In the genomic region with DNA sequence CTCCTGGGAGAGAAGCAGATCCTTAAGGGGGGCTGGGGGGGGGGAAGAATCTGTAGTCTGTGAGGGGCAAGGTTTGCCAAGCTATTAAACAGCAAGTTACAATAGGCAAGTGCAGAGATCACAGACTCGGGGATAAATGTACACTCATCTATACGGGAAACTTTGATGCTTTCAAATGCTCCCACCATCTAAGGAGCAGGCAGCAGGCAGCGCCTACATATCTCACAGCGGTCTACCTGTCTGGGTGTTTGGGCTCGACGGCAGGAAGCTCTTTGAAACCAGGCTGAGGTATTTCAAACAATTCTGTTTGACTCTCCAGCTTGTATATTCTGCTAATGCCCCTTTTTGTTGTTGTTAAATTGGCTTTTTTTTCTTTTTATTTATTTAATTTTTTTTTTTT, we compare ENCODE assay signal across 19 mouse cellular contexts.
DNase-seq lines count a peak whose midpoint lies in the region; ATAC-seq and TF ChIP-seq lines count a peak whose summit lies in the region.
"Had no signal": no experiment of that assay in that cellular context is flagged by ENCODE, and none has a peak within 500 bp of the region (broad histone marks: within the 10 kb centered on the region; RNA-seq: fewer than 3 reads in every experiment).

No protein-coding gene starts in this region.

- H3K4me3 ChIP-seq in kidney, adult 2 months (ENCODE audit: insufficient read depth, low read depth, low read length) = no peak overlapping the region
- H3K4me3 ChIP-seq in kidney, embryonic 15.5 days (replicated peaks) = no peak overlapping the region
- H3K4me3 ChIP-seq in thymus, adult 2 months (ENCODE audit: control insufficient read depth, insufficient read depth, low read length) = no peak overlapping the region
- H3K4me3 ChIP-seq in embryonic facial prominence, embryonic 10.5 days = no peak overlapping the region
- H3K4me3 ChIP-seq: heart, embryonic 15.5 days; hindbrain, embryonic 13.5 days; limb, embryonic 13.5 days; midbrain, embryonic 13.5 days; myocyte had no signal

- H3K36me3 ChIP-seq in kidney, adult 2 months (ENCODE audit: control insufficient read depth, insufficient read depth, low read length) = no peaks in the 10 kb centered on the region
- H3K36me3 ChIP-seq in kidney, embryonic 15.5 days = no peaks in the 10 kb centered on the region
- H3K36me3 ChIP-seq in thymus, adult 2 months (ENCODE audit: control insufficient read depth, insufficient read depth, low read length) = no peaks in the 10 kb centered on the region
- no peaks in the 10 kb centered on the region for H3K36me3 ChIP-seq in embryonic facial prominence, embryonic 10.5 days (replicated peaks)
- H3K36me3 ChIP-seq: heart, embryonic 15.5 days; hindbrain, embryonic 13.5 days; limb, embryonic 13.5 days; midbrain, embryonic 13.5 days had no signal

- H3K4me2 ChIP-seq in kidney, embryonic 15.5 days = no peak overlapping the region
- H3K4me2 ChIP-seq: heart, embryonic 15.5 days; hindbrain, embryonic 13.5 days; limb, embryonic 13.5 days; midbrain, embryonic 13.5 days had no signal

- H3K4me1 ChIP-seq in kidney, adult 2 months (ENCODE audit: control insufficient read depth, insufficient read depth, low read length) = peaks cover 10% of the 10 kb centered on the region
- H3K4me1 ChIP-seq in kidney, embryonic 15.5 days = peaks cover 31% of the 10 kb centered on the region
- H3K4me1 ChIP-seq in thymus, adult 2 months (replicated peaks; ENCODE audit: control insufficient read depth, insufficient read depth, low read length) = peaks cover 8% of the 10 kb centered on the region; the same call in 1 of the 2 replicates
- H3K4me1 ChIP-seq in embryonic facial prominence, embryonic 10.5 days = peaks cover 20% of the 10 kb centered on the region
- H3K4me1 ChIP-seq: heart, embryonic 15.5 days had no signal

- WGBS in kidney, adult 2 months = 69% methylated on average over 6 of the region's 6 CpGs
- 60% methylated on average over 6 of the region's 6 CpGs for WGBS in kidney, embryonic 15.5 days
- WGBS in thymus, adult 2 months = 26% methylated on average over 6 of the region's 6 CpGs
- WGBS in embryonic facial prominence, embryonic 10.5 days = 75% methylated on average over 6 of the region's 6 CpGs

- TF ChIP-seq CTCF in kidney, adult 2 months (conservative IDR thresholded peaks at IDR 0.05; ENCODE audit: insufficient read depth, insufficient read length, low read depth, low read length) = no peak
- TF ChIP-seq CTCF in thymus, adult 2 months (IDR thresholded peaks at IDR 0.05; ENCODE audit: borderline replicate concordance, control insufficient read depth, extremely low read depth, insufficient read depth, low read length, poor library complexity) = no peak

- no peak for DNase-seq in kidney, adult 2 months
- DNase-seq in thymus, adult 2 months = peak; percentile 23
- DNase-seq in thymus, adult 18-20 months = no peak
- DNase-seq in thymus, postnatal 0 days (ENCODE audit: low spot score) = peak; percentile 27
- no peak for DNase-seq in layer of hippocampus, adult 11-12 months (ENCODE audit: low spot score)
- no peak for DNase-seq in embryonic facial prominence, embryonic 10.5 days (ENCODE audit: low spot score)
- DNase-seq: adrenal gland, postnatal 25 days; B cell, adult 2 months; gastrocnemius, postnatal 36 days; heart, postnatal 36 days; lung, adult 2 months; lung, postnatal 14 days; right cerebral cortex, postnatal 4 days had no signal

- H3K9ac ChIP-seq in kidney, embryonic 15.5 days = no peak overlapping the region
- H3K9ac ChIP-seq: heart, embryonic 15.5 days; hindbrain, embryonic 13.5 days; limb, embryonic 13.5 days; midbrain, embryonic 13.5 days had no signal

- H3K9me3 ChIP-seq in kidney, embryonic 15.5 days (replicated peaks) = no peaks in the 10 kb centered on the region
- no peaks in the 10 kb centered on the region for H3K9me3 ChIP-seq in embryonic facial prominence, embryonic 10.5 days
- H3K9me3 ChIP-seq: heart, embryonic 15.5 days; hindbrain, embryonic 13.5 days; limb, embryonic 13.5 days; midbrain, embryonic 13.5 days had no signal

- no peak for ATAC-seq in kidney, embryonic 15.5 days (replicated peaks; ENCODE audit: low FRiP score)
- ATAC-seq: midbrain, embryonic 13.5 days had no signal

- no peak for TF ChIP-seq POLR2A in kidney, adult 2 months (IDR thresholded peaks at IDR 0.05; ENCODE audit: low read depth, low read length)
- TF ChIP-seq POLR2A in thymus, adult 2 months (IDR thresholded peaks at IDR 0.05; ENCODE audit: control insufficient read depth, extremely low read depth, insufficient read depth, low read length, poor library complexity) = no peak

- no peaks in the 10 kb centered on the region for H3K27me3 ChIP-seq in kidney, adult 2 months (replicated peaks; ENCODE audit: control insufficient read depth, insufficient read depth, low read length)
- H3K27me3 ChIP-seq in kidney, embryonic 15.5 days = no peaks in the 10 kb centered on the region; the same call in 1 of the 2 replicates
- no peaks in the 10 kb centered on the region for H3K27me3 ChIP-seq in thymus, adult 2 months (ENCODE audit: control insufficient read depth, insufficient read depth, low read length)
- no peaks in the 10 kb centered on the region for H3K27me3 ChIP-seq in embryonic facial prominence, embryonic 10.5 days (replicated peaks; ENCODE audit: low read depth, poor library complexity, severe bottlenecking)
- H3K27me3 ChIP-seq: heart, embryonic 15.5 days had no signal

- H3K27ac ChIP-seq in kidney, adult 2 months (ENCODE audit: insufficient read depth, low read depth, low read length) = peak overlapping the region; percentile 75
- H3K27ac ChIP-seq in kidney, embryonic 15.5 days = no peak overlapping the region
- no peak overlapping the region for H3K27ac ChIP-seq in thymus, adult 2 months (ENCODE audit: control insufficient read depth, insufficient read depth, low read length)
- no peak overlapping the region for H3K27ac ChIP-seq in embryonic facial prominence, embryonic 10.5 days (replicated peaks)
- H3K27ac ChIP-seq: heart, embryonic 15.5 days; hindbrain, embryonic 13.5 days; limb, embryonic 13.5 days; midbrain, embryonic 13.5 days had no signal

Comparison
In these comparisons a context has a peak if more than half of its experiments do, and no peak if none do; other contexts are left out.
1. DNase-seq: peak in thymus, adult 2 months (single experiment) and thymus, postnatal 0 days (single experiment); none in kidney, adult 2 months (single experiment), thymus, adult 18-20 months (0 of 2), layer of hippocampus, adult 11-12 months (single experiment) and embryonic facial prominence, embryonic 10.5 days (single experiment).